Mouse (Mus musculus) small intestine, adult 2 months (tissue): ENCODE data around the gene Faf1.

ENCODE experiments used
- CTCF ChIP-seq: fragments of 200-500 bp; IDR thresholded peaks from 2 replicates; pipeline ENCODE4 v1.5.1; 2012; ENCODE audit warnings: low read depth, mild to moderate bottlenecking, control low read depth, inconsistent platforms, low read length, moderate library complexity, mixed read lengths; ENCODE audit not compliant: insufficient replicate concordance, insufficient read length; ENCODE audit errors: extremely low read depth
- POLR2A ChIP-seq: fragments of 200-500 bp; IDR thresholded peaks from 2 replicates; pipeline ENCODE4 v1.6.1; 2012; ENCODE audit warnings: low read depth, mild to moderate bottlenecking, control low read depth, inconsistent platforms, low read length, moderate library complexity

GRCm38 (mm10) chr4:109987560-109988362 is 311.4 kb downstream of the Faf1 start:
- TF ChIP-seq CTCF (no peak), POLR2A (no peak)
